Mouse (Mus musculus): Measurements from ENCODE around the gene Nrm. TPM values are rescaled to one million over a fixed set of nuclear protein-coding genes. Genes with fewer than 3 reads are reported as not detected.

The Nrm gene
- total and polyA plus RNA-seq, 3 experiments = 11.1 to 49.9 TPM; not detected in 1

GRCm38 (mm10) chr17:35868165-35868820 is 7.2 kb downstream of the Nrm start (continued):
- TF ChIP-seq KAT2A (conservative IDR thresholded peaks at IDR 0.05; ENCODE audit: low read depth, low read length) = no peak
- no peak for TF ChIP-seq CHD1 (IDR thresholded peaks at IDR 0.05; ENCODE audit: low read depth, low read length)
- no peak for TF ChIP-seq TAL1 (IDR thresholded peaks at IDR 0.05; ENCODE audit: low read length)
- TF ChIP-seq MXI1 (IDR thresholded peaks at IDR 0.05; ENCODE audit: low read depth, low read length) = no peak
- TF ChIP-seq USF2 (IDR thresholded peaks at IDR 0.05; ENCODE audit: borderline replicate concordance in 1 of 2, insufficient read depth in 1 of 2, low read depth in 1 of 2, low read length in 2 of 2) = no peak

- Histone ChIP-seq H3K9ac (ENCODE audit: control insufficient read depth, low read depth, low read length, poor library complexity, severe bottlenecking) (peak overlapping the region; percentile 74), H3K4me1 (ENCODE audit: control insufficient read depth in 1 of 2, insufficient read depth in 2 of 2, low read length in 2 of 2) (peaks cover 2 to 14% of the 10 kb centered on the region in 2 experiments; a peak in 3 of 4 replicates), H3K79me2 (ENCODE audit: control insufficient read depth, insufficient read depth, low read length, poor library complexity) (peaks cover 18% of the 10 kb centered on the region), H3K4me3 (ENCODE audit: control insufficient read depth in 1 of 2, insufficient read depth in 1 of 2, low read depth in 2 of 2, low read length in 2 of 2) (peak overlapping the region; percentile 63 to 70), H3K9me3 (replicated peaks; ENCODE audit: insufficient read depth, low read length) (no peaks in the 10 kb centered on the region), H3K36me3 (ENCODE audit: control insufficient read depth in 1 of 2, insufficient read depth in 2 of 2, low read length in 2 of 2) (peaks cover 0 to 10% of the 10 kb centered on the region in 2 experiments; a peak in 2 of 4 replicates), H3K27ac (ENCODE audit: control insufficient read depth, low read depth, low read length) (peak overlapping the region; percentile 72), H3K27me3 (ENCODE audit: control insufficient read depth in 1 of 2, insufficient read depth in 2 of 2, low read length in 2 of 2) (no peaks in the 10 kb centered on the region)
- DNase-seq (ENCODE audit: low read depth, low spot score) = peak; percentile 34
- TF ChIP-seq ZMIZ1 (IDR thresholded peaks at IDR 0.05; ENCODE audit: low read depth, low read length) (no peak), MXI1 (IDR thresholded peaks at IDR 0.05; ENCODE audit: low read depth, low read length) (peak; percentile 24; the same call in 1 of the 2 replicates)
Measured at GRCm38 (mm10) chr17:35868961-35869345, 7.8 kb downstream of the Nrm start.

GRCm38 (mm10) chr17:35869346-35870067 is 8.4 kb downstream of the Nrm start:
- H3K27me3 ChIP-seq (ENCODE audit: control insufficient read depth in 1 of 2, insufficient read depth in 2 of 2, low read length in 2 of 2) = no peaks in the 10 kb centered on the region
- peaks cover 18% of the 10 kb centered on the region for H3K79me2 ChIP-seq (ENCODE audit: control insufficient read depth, insufficient read depth, low read length, poor library complexity)
- peak; percentile 56 for DNase-seq (ENCODE audit: low read depth, low spot score)

More at GRCm38 (mm10) chr17:35869346-35870067, 8.4 kb downstream of the Nrm start:
- TF ChIP-seq ZNF384 (IDR thresholded peaks at IDR 0.05; ENCODE audit: low read depth, low read length) (no peak), SMC3 (IDR thresholded peaks at IDR 0.05; ENCODE audit: low read depth, low read length) (no peak), MAFK (IDR thresholded peaks at IDR 0.05; ENCODE audit: borderline replicate concordance, low read depth, low read length) (no peak), ZKSCAN1 (IDR thresholded peaks at IDR 0.05; ENCODE audit: low read depth, low read length) (no peak), MXI1 (IDR thresholded peaks at IDR 0.05; ENCODE audit: low read depth, low read length) (no peak; the same call in 1 of the 2 replicates), USF2 (IDR thresholded peaks at IDR 0.05; ENCODE audit: borderline replicate concordance in 1 of 2, insufficient read depth in 1 of 2, low read depth in 1 of 2, low read length in 2 of 2) (no peak), MYB (IDR thresholded peaks at IDR 0.05; ENCODE audit: low read depth, low read length) (no peak), MYC (IDR thresholded peaks at IDR 0.05; ENCODE audit: low read depth, low read length) (no peak), CHD2 (IDR thresholded peaks at IDR 0.05; ENCODE audit: low read length) (peak; percentile 38), BHLHE40 (IDR thresholded peaks at IDR 0.05; ENCODE audit: borderline replicate concordance, low read depth, low read length) (no peak), POLR2AphosphoS2 (IDR thresholded peaks at IDR 0.05; ENCODE audit: low read length) (0 out of 2 replicates have a peak, but pooled peaks have one; percentile 7), CHD1 (IDR thresholded peaks at IDR 0.05; ENCODE audit: low read depth, low read length) (no peak), EP300 (IDR thresholded peaks at IDR 0.05; ENCODE audit: low read depth in 1 of 2, low read length in 2 of 2) (no peak), MAX (IDR thresholded peaks at IDR 0.05; ENCODE audit: low read length) (0 out of 2 replicates have a peak, but pooled peaks have one; percentile 1), E2F4 (IDR thresholded peaks at IDR 0.05; ENCODE audit: borderline replicate concordance, low read depth, low read length) (no peak), ETS1 (IDR thresholded peaks at IDR 0.05; ENCODE audit: low read depth, low read length) (no peak)
- H3K9me3 ChIP-seq (replicated peaks; ENCODE audit: insufficient read depth, low read length) = no peaks in the 10 kb centered on the region
- H3K4me1 ChIP-seq (ENCODE audit: control insufficient read depth in 1 of 2, insufficient read depth in 2 of 2, low read length in 2 of 2) = peaks cover 2 to 19% of the 10 kb centered on the region in 2 experiments; a peak in 3 of 4 replicates
- H3K36me3 ChIP-seq (ENCODE audit: control insufficient read depth in 1 of 2, insufficient read depth in 2 of 2, low read length in 2 of 2) = peaks cover 0 to 14% of the 10 kb centered on the region in 2 experiments; a peak in 2 of 4 replicates
- peak overlapping the region; percentile 63 to 70 for H3K4me3 ChIP-seq (ENCODE audit: control insufficient read depth in 1 of 2, insufficient read depth in 1 of 2, low read depth in 2 of 2, low read length in 2 of 2)
- peak overlapping the region; percentile 74 for H3K9ac ChIP-seq (ENCODE audit: control insufficient read depth, low read depth, low read length, poor library complexity, severe bottlenecking)
- peak overlapping the region; percentile 88 for H3K27ac ChIP-seq (ENCODE audit: control insufficient read depth, low read depth, low read length)

Data from MEL (cell line).